Comparison of ENCODE assay signal across 20 mouse cellular contexts in genomic region chr8:120876010-120876918, GRCm38 (mm10).
"Had no signal": no experiment of that assay in that cellular context is flagged by ENCODE, and none has a peak within 500 bp of the region (broad histone marks: within the 10 kb centered on the region; RNA-seq: fewer than 3 reads in every experiment).

No protein-coding gene starts in this region.

- H3K4me3 ChIP-seq: intestine, embryonic 15.5 days; kidney, embryonic 15.5 days; left cerebral cortex, adult 2 months; limb, embryonic 12.5 days; limb, embryonic 15.5 days; liver, embryonic 12.5 days; liver, embryonic 15.5 days; midbrain, embryonic 13.5 days; myocyte; neural tube, embryonic 13.5 days had no signal

- H3K36me3 ChIP-seq: intestine, embryonic 15.5 days; kidney, embryonic 15.5 days; limb, embryonic 12.5 days; limb, embryonic 15.5 days; liver, embryonic 12.5 days; liver, embryonic 15.5 days; midbrain, embryonic 13.5 days; neural tube, embryonic 13.5 days had no signal

- H3K9ac ChIP-seq: intestine, embryonic 15.5 days; kidney, embryonic 15.5 days; limb, embryonic 12.5 days; limb, embryonic 15.5 days; liver, embryonic 12.5 days; liver, embryonic 15.5 days; midbrain, embryonic 13.5 days; neural tube, embryonic 13.5 days had no signal

- H3K27ac ChIP-seq: intestine, embryonic 15.5 days; kidney, embryonic 15.5 days; left cerebral cortex, adult 2 months; limb, embryonic 12.5 days; limb, embryonic 15.5 days; liver, embryonic 12.5 days; liver, embryonic 15.5 days; macrophage; midbrain, embryonic 13.5 days; neural tube, embryonic 13.5 days had no signal

- H3K4me1 ChIP-seq: kidney, embryonic 15.5 days; limb, embryonic 12.5 days; limb, embryonic 15.5 days; liver, embryonic 12.5 days; liver, embryonic 15.5 days; midbrain, embryonic 13.5 days; neural tube, embryonic 13.5 days had no signal

- H3K4me2 ChIP-seq: intestine, embryonic 15.5 days; kidney, embryonic 15.5 days; limb, embryonic 12.5 days; limb, embryonic 15.5 days; liver, embryonic 12.5 days; liver, embryonic 15.5 days; midbrain, embryonic 13.5 days; neural tube, embryonic 13.5 days had no signal

- DNase-seq: kidney, adult 11 months; kidney, adult 8-10 months; kidney, postnatal 10 days; kidney, postnatal 36 days; layer of hippocampus, postnatal 36 days; left cerebral cortex, postnatal 4 days; thymus, adult 18-20 months; thymus, postnatal 36 days had no signal

- H3K9me3 ChIP-seq: intestine, embryonic 15.5 days; kidney, embryonic 15.5 days; limb, embryonic 12.5 days; limb, embryonic 15.5 days; liver, embryonic 12.5 days; liver, embryonic 15.5 days; midbrain, embryonic 13.5 days; neural tube, embryonic 13.5 days had no signal

- ATAC-seq: intestine, embryonic 15.5 days; liver, embryonic 12.5 days; midbrain, embryonic 13.5 days; midbrain, embryonic 16.5 days had no signal
